In the genomic region with DNA sequence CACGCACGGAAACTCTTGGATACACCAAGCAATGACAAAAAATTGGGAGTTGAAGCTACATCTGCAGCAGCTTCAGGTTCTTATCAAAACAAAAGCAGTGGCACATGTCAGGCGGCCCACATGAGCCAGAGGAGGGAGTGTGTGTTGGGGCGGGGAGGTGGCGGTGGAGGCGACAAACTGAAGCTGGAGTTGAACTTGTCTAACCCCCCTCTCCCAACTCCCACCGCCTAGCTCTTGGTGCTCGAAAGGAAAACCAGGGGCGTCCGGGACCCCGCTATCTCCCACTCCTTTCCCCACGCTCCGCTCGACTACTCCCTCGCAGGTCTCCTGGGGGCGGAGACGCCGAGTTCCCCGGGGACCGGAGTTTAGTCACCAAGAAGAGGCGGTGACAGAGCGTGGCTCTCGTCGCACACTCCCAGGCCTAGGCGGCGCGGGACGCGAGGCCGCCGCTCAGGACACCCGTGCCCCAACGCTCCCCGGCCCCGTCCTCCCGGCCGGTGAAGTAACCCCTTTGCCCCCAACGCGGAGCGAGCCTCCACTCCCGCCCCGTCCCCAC, we compare ENCODE assay signal across 9 mouse cellular contexts. TPM values are rescaled to one million over a fixed set of nuclear protein-coding genes. Genes with fewer than 3 reads are reported as not detected.
DNase-seq lines count a peak whose midpoint lies in the region; ATAC-seq and TF ChIP-seq lines count a peak whose summit lies in the region.
"Had no signal": no experiment of that assay in that cellular context is flagged by ENCODE, and none has a peak within 500 bp of the region (broad histone marks: within the 10 kb centered on the region; RNA-seq: fewer than 3 reads in every experiment).

No protein-coding gene starts in this region.

- H3K27me3 ChIP-seq in E14TG2a.4 (ENCODE audit: insufficient read depth, low read length): peaks cover 48% of the 10 kb centered on the region
- no peaks in the 10 kb centered on the region for H3K27me3 ChIP-seq in erythroblast, embryonic 14.5 days (ENCODE audit: control insufficient read depth)
- H3K27me3 ChIP-seq in heart, embryonic 16.5 days (ENCODE audit: control insufficient read depth, insufficient read depth, low read length): no peaks in the 10 kb centered on the region
- H3K27me3 ChIP-seq in lung, postnatal 0 days (replicated peaks; ENCODE audit: insufficient read depth, low read length): no peaks in the 10 kb centered on the region

- peak; percentile 77 for ATAC-seq in heart, embryonic 16.5 days (replicated peaks; ENCODE audit: extremely low read depth, insufficient read depth, low FRiP score)
- peak; percentile 79 for ATAC-seq in lung, postnatal 0 days

- peak overlapping the region; percentile 92 for H3K27ac ChIP-seq in heart, embryonic 16.5 days (ENCODE audit: low read length)
- peak overlapping the region; percentile 92 for H3K27ac ChIP-seq in lung, postnatal 0 days (ENCODE audit: low read length)

- H3K4me3 ChIP-seq in E14TG2a.4 (replicated peaks; ENCODE audit: low read length): peak overlapping the region; percentile 87
- H3K4me3 ChIP-seq in erythroblast, embryonic 14.5 days (replicated peaks): peak overlapping the region; percentile 86
- peak overlapping the region; percentile 96 for H3K4me3 ChIP-seq in heart, embryonic 16.5 days (ENCODE audit: low read length)
- H3K4me3 ChIP-seq in lung, postnatal 0 days (ENCODE audit: low read depth, low read length): peak overlapping the region; percentile 89

- peak overlapping the region; percentile 89 for H3K4me2 ChIP-seq in heart, embryonic 16.5 days (ENCODE audit: low read depth, low read length)
- H3K4me2 ChIP-seq in lung, postnatal 0 days (replicated peaks; ENCODE audit: low read depth, low read length): peak overlapping the region; percentile 88

- 2% methylated on average over 41 of the region's 42 CpGs for WGBS in heart, embryonic 16.5 days
- under 1% methylated on average over 29 of the region's 42 CpGs for WGBS in lung, postnatal 0 days

- DNase-seq in adrenal gland, postnatal 4 days (ENCODE audit: low spot score in 2 of 2): peak; percentile 33 to 45
- DNase-seq in kidney, postnatal 36 days: peak; percentile 69 to 82
- DNase-seq in lung, postnatal 0 days (ENCODE audit: low spot score): peak; percentile 79
- peak; percentile 15 for DNase-seq in ovary, adult 18-20 months (ENCODE audit: low spot score)
- peak; percentile 71 for DNase-seq in thymus, postnatal 14 days

- H3K9ac ChIP-seq in heart, embryonic 16.5 days (ENCODE audit: low read length): peak overlapping the region; percentile 95
- H3K9ac ChIP-seq in lung, postnatal 0 days (replicated peaks; ENCODE audit: low read depth): peak overlapping the region; percentile 82

- H3K4me1 ChIP-seq in E14TG2a.4 (replicated peaks; ENCODE audit: low read depth, low read length): peaks cover 33% of the 10 kb centered on the region
- peaks cover 65% of the 10 kb centered on the region for H3K4me1 ChIP-seq in erythroblast, embryonic 14.5 days (ENCODE audit: control insufficient read depth)
- peaks cover 5% of the 10 kb centered on the region for H3K4me1 ChIP-seq in heart, embryonic 16.5 days (ENCODE audit: control insufficient read depth, insufficient read depth, low read length)
- peaks cover 2% of the 10 kb centered on the region; the same call in 1 of the 2 replicates for H3K4me1 ChIP-seq in lung, postnatal 0 days (ENCODE audit: insufficient read depth, low read depth, low read length)

- no peaks in the 10 kb centered on the region for H3K36me3 ChIP-seq in E14TG2a.4 (ENCODE audit: insufficient read depth, low read length)
- peaks cover 47% of the 10 kb centered on the region for H3K36me3 ChIP-seq in erythroblast, embryonic 14.5 days (ENCODE audit: control insufficient read depth)
- peaks cover 5% of the 10 kb centered on the region; the same call in 1 of the 2 replicates for H3K36me3 ChIP-seq in heart, embryonic 16.5 days (ENCODE audit: control insufficient read depth, insufficient read depth)
- 0 out of 2 replicates have a peak, but pooled peaks cover 3% of the 10 kb centered on the region for H3K36me3 ChIP-seq in lung, postnatal 0 days (ENCODE audit: insufficient read depth, low read length)

- no peak for TF ChIP-seq CTCF in E14TG2a.4 (conservative IDR thresholded peaks at IDR 0.05; ENCODE audit: low read length)
- TF ChIP-seq CTCF in lung, postnatal 0 days (IDR thresholded peaks at IDR 0.05): no peak

- no peak for TF ChIP-seq EP300 in lung, postnatal 0 days (IDR thresholded peaks at IDR 0.05)

- H3K9me3 ChIP-seq in E14TG2a.4 (ENCODE audit: low read length): no peaks in the 10 kb centered on the region
- peaks cover 3% of the 10 kb centered on the region for H3K9me3 ChIP-seq in erythroblast, embryonic 14.5 days (ENCODE audit: control insufficient read depth, low read length)
- H3K9me3 ChIP-seq in heart, embryonic 16.5 days (replicated peaks; ENCODE audit: control insufficient read depth, low read length): no peaks in the 10 kb centered on the region
- H3K9me3 ChIP-seq in lung, postnatal 0 days (ENCODE audit: low read length): no peaks in the 10 kb centered on the region

RNA-seq across cellular contexts. Expression of gene Gm20403, which starts 1.6 kb away (rescaled TPM):
- total RNA-seq in adrenal gland, postnatal 4 days (2021): not detected
- polyA plus RNA-seq in erythroblast, embryonic 14.5 days (2012): 0.35 and 1.8 TPM in 2 replicates
- not detected in 2 replicates for polyA plus RNA-seq in heart, embryonic 16.5 days (2015; fragmentation: Nextera tagmentation; extraction: Ambion mirVana)
- not detected in 2 replicates for polyA plus RNA-seq in lung, postnatal 0 days (2015; fragmentation: Nextera tagmentation; extraction: Ambion mirVana)
- total RNA-seq: layer of hippocampus, adult 8-10 months had no signal

RNA-seq across cellular contexts. Expression of gene Baz1a, which starts 29.4 kb away (rescaled TPM):
- total RNA-seq in adrenal gland, postnatal 4 days (2021): 10 to 100 TPM; 16.4 to 21.4 TPM
- 2.9 and 3.1 TPM in 2 replicates for polyA plus RNA-seq in erythroblast, embryonic 14.5 days (2012)
- polyA plus RNA-seq in heart, embryonic 16.5 days (2015; fragmentation: Nextera tagmentation; extraction: Ambion mirVana): 13.4 and 16.4 TPM in 2 replicates
- polyA plus RNA-seq in lung, postnatal 0 days (2015; fragmentation: Nextera tagmentation; extraction: Ambion mirVana): 17.5 and 20.7 TPM in 2 replicates

Comparison
In these comparisons a context has a peak if more than half of its experiments do, and no peak if none do; other contexts are left out.
1. Peak in every context shown above with its lines: DNase-seq, ATAC-seq, H3K4me3 ChIP-seq and H3K27ac ChIP-seq.
2. DNase-seq: peak in every context shown above with its lines; median percentile 79 in lung, postnatal 0 days; 76 in kidney, postnatal 36 days; 71 in thymus, postnatal 14 days; 39 in adrenal gland, postnatal 4 days; 15 in ovary, adult 18-20 months.